Mouse (Mus musculus) neural tube, embryonic 11.5 days (tissue): ENCODE measurements at regions not wholly inside any gene's neighbourhood (a gene's known extent, or its start where the extent isn't known, plus 50 kb on each side); places are given as distances from the start of the nearest gene placed in this dataset.

ENCODE experiments used
- ATAC-seq: fragments of 200-750 bp; cut with Nextera tagmentation; 2 replicates; pipeline ENCODE4 v1.8.0; 2017; ENCODE audit warnings: moderate number of reproducible peaks, mild to moderate bottlenecking, moderate TSS enrichment, moderate library complexity; ENCODE audit not compliant: insufficient read depth, low FRiP score, low TSS enrichment
- DNase-seq: peaks from one replicate; pipeline ENCODE4 v3.0.0-alpha.2; 2015; ENCODE audit warnings: low spot score
- H3K27ac ChIP-seq: fragments of 300-500 bp; sonication (generic); 2 replicates; pipeline ENCODE4 v1.5.1; 2014; ENCODE audit warnings: low read depth, mild to moderate bottlenecking, low read length
- H3K27me3 ChIP-seq: fragments of 300-500 bp; sonication (generic); 2 replicates; pipeline ENCODE4 v1.6.1; 2014; ENCODE audit warnings: mild to moderate bottlenecking, low read length, mixed read lengths; ENCODE audit not compliant: control insufficient read depth, insufficient read depth
- H3K36me3 ChIP-seq: fragments of 300-500 bp; sonication (generic); 2 replicates; pipeline ENCODE4 v1.6.1; 2014; ENCODE audit warnings: mild to moderate bottlenecking, low read length, moderate library complexity, mixed read lengths; ENCODE audit not compliant: control insufficient read depth, insufficient read depth
- H3K4me1 ChIP-seq: fragments of 300-500 bp; sonication (generic); 2 replicates; pipeline ENCODE4 v1.6.1; 2014; ENCODE audit warnings: low read length, mixed read lengths; ENCODE audit not compliant: control insufficient read depth, insufficient read depth
- H3K4me2 ChIP-seq: fragments of 300-500 bp; sonication (generic); 2 replicates; pipeline ENCODE4 v1.6.1; 2014; ENCODE audit warnings: low read depth, mild to moderate bottlenecking, moderate library complexity
- H3K4me3 ChIP-seq: fragments of 300-500 bp; sonication (generic); 2 replicates; pipeline ENCODE4 v1.5.1; 2014; ENCODE audit warnings: low read depth, low read length
- H3K9ac ChIP-seq: fragments of 300-500 bp; sonication (generic); 2 replicates; pipeline ENCODE4 v1.6.1; 2014; ENCODE audit warnings: mild to moderate bottlenecking, low read length
- H3K9me3 ChIP-seq: fragments of 300-500 bp; sonication (generic); 2 replicates; pipeline ENCODE4 v1.6.1; 2016; ENCODE audit warnings: low read length; ENCODE audit not compliant: control insufficient read depth
- WGBS: fragments of 180-500 bp; shearing (Covaris S2); extraction: QIAGEN DNeasy Blood & Tissue Kit; methylation state at CpG from one replicate; pipeline ENCODE4 v1.1.7; 2014; 5-methylcytosine and 5-hydroxymethylcytosine counted together

DNA sequence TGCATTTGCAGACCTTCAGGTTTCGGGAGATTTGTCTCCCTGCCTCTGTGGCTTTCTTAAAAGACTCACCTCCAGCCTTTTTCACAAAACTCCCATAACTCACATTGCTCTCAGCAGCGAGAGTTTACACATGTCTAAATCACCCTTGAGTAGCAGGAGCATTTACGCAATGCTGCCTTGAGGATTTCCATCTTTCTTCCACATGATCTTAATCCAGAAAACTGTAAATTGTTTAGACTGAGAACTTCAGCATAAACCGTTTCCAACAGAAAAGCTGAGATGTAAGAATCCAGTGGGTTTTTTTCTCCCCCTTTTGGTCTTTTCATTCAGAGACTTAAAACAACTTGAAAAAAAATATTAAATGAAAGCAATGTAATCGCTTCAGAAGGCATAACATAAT is 336.5 kb downstream of the Efnb2 start:
- WGBS: 70% methylated on average over 5 of the region's 5 CpGs
- DNase-seq (no peak), ATAC-seq (no peak)
- Histone ChIP-seq H3K9me3 (no peaks in the 10 kb centered on the region), H3K9ac (no peak overlapping the region), H3K27me3 (no peaks in the 10 kb centered on the region), H3K4me1 (peaks cover 9% of the 10 kb centered on the region), H3K36me3 (no peaks in the 10 kb centered on the region), H3K27ac (no peak overlapping the region), H3K4me3 (no peak overlapping the region), H3K4me2 (no peak overlapping the region)

GRCm38 (mm10) chr8:8308253-8308652 is 352.8 kb downstream of the Efnb2 start:
- Histone ChIP-seq H3K4me1 (no peaks in the 10 kb centered on the region), H3K9ac (no peak overlapping the region)

GRCm38 (mm10) chr8:8307487-8307886 is 353.6 kb downstream of the Efnb2 start:
- H3K4me1 ChIP-seq: no peaks in the 10 kb centered on the region
- no peak overlapping the region for H3K4me2 ChIP-seq
- no peaks in the 10 kb centered on the region for H3K27me3 ChIP-seq
- DNase-seq: no peak
- H3K36me3 ChIP-seq: no peaks in the 10 kb centered on the region
- no peak overlapping the region for H3K9ac ChIP-seq
- WGBS: 81% methylated on average over 9 of the region's 9 CpGs
- H3K9me3 ChIP-seq: no peaks in the 10 kb centered on the region
- no peak for ATAC-seq
- no peak overlapping the region for H3K27ac ChIP-seq
- no peak overlapping the region for H3K4me3 ChIP-seq

More at GRCm38 (mm10) chr8:8308253-8308652, 352.8 kb downstream of the Efnb2 start:
- no peaks in the 10 kb centered on the region for H3K9me3 ChIP-seq
- no peak overlapping the region for H3K27ac ChIP-seq
- ATAC-seq (no peak), DNase-seq (no peak)
- 71% methylated on average over 7 of the region's 7 CpGs for WGBS
- H3K4me2 ChIP-seq: no peak overlapping the region
- no peaks in the 10 kb centered on the region for H3K27me3 ChIP-seq
- H3K4me3 ChIP-seq: no peak overlapping the region
- no peaks in the 10 kb centered on the region for H3K36me3 ChIP-seq

DNA sequence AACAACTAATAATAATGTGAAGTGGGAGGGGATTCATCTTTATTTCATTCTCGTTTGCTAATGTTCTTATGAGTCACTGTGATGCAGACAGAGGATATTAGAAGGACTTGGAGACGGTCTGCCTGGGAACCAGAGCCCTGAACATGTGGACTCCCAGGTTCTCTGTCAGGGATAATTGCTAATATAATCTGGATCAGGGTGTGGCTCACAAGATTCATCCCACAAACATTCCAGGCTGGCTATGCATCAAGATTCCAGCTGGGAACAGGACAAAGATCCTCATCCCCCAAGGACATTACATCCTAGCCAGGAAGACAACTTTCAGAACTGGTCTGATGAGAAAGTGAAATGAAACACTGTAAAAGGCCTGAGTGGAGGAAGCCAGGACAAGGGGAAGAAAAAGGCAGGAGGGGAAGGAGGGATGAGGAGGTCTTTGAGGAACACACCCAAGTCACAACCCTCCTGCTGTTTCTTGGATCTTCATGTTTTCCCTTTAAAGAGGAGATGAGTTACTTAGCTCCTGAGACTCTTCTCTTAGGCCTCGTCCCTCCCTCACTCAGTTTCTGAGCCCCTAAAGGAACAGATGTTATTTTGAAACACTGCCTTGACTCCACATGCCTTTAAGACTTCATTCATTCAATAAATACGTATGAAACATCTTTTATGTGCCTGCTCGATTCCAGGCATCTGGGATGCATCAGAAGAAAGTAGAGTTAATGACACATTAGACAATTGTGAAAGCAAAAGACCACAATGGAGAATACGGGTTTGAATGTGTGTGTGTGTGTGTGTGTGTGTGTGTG is 360.9 kb downstream of the Efnb2 start:
- Histone ChIP-seq H3K4me1 (no peaks in the 10 kb centered on the region), H3K27me3 (no peaks in the 10 kb centered on the region), H3K4me2 (no peak overlapping the region), H3K9ac (no peak overlapping the region), H3K4me3 (no peak overlapping the region), H3K36me3 (no peaks in the 10 kb centered on the region), H3K27ac (no peak overlapping the region), H3K9me3 (no peaks in the 10 kb centered on the region)
- DNase-seq: no peak
- ATAC-seq: no peak
- 74% methylated on average over 6 of the region's 6 CpGs for WGBS

DNA sequence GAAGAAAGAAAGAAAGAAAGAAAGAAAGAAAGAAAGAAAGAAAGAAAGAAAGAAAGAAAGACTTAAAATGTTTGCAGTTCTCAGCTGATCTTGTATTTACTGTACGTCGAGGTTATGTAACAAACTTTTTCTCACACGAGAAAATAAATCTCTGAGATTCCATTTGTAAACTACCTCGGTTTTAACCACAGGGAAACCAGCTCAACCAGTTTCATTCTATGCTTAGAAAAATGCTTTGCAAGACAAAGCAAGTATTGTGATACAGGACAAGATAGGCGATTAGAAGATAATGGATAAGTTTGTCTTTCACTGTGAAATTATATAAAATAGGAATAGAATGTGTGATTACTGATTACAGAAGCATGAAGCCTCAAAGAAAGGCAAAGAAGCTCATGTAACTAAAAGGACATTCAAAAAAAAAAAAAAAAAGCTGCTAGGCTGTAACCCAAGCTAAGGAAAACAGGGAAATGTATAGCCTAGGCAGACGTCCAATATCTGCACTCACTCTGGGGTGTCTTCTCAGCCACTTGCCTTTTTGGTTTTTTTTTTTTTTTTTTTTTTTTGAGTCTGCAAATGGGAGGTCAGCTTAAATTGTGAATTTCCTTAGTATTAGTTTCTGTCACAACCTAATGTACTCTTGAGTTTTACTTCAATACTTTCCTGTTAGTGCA is 368.3 kb downstream of the Efnb2 start:
- H3K9me3 ChIP-seq: no peaks in the 10 kb centered on the region
- 69% methylated on average over 6 of the region's 6 CpGs for WGBS
- H3K4me3 ChIP-seq: no peak overlapping the region
- H3K27ac ChIP-seq: no peak overlapping the region
- ATAC-seq: no peak
- H3K27me3 ChIP-seq: no peaks in the 10 kb centered on the region
- no peaks in the 10 kb centered on the region for H3K36me3 ChIP-seq
- no peak for DNase-seq
- H3K9ac ChIP-seq: no peak overlapping the region
- no peak overlapping the region for H3K4me2 ChIP-seq
- H3K4me1 ChIP-seq: no peaks in the 10 kb centered on the region

DNA sequence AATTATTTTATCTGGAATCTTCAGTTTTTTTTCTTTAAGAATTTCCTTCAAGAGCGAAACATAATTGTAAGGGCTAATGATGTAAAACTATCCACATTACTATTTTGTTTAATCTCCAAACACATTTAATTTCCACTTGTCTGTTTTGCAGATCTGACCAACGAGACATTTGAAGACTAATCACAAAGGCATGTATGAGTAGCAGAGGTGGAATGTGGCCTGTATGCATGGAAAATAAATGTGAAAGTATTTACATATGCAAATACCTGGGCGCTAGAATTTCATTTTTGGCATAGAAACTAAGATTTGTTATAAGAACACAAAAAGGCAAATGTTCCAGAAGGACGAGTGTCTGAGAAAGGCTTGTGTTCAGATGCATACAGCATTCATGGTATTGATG is 375.2 kb downstream of the Efnb2 start:
- 84% methylated on average over 4 of the region's 4 CpGs for WGBS
- no peak overlapping the region for H3K4me3 ChIP-seq
- H3K9me3 ChIP-seq: no peaks in the 10 kb centered on the region
- H3K27ac ChIP-seq: no peak overlapping the region
- no peak overlapping the region for H3K9ac ChIP-seq
- H3K4me2 ChIP-seq: no peak overlapping the region
- no peaks in the 10 kb centered on the region for H3K27me3 ChIP-seq
- H3K36me3 ChIP-seq: no peaks in the 10 kb centered on the region
- no peaks in the 10 kb centered on the region for H3K4me1 ChIP-seq
- ATAC-seq (no peak), DNase-seq (no peak)

GRCm38 (mm10) chr8:8274987-8275386 is 386.1 kb downstream of the Efnb2 start:
- H3K4me3 ChIP-seq: no peak overlapping the region
- no peak for DNase-seq
- H3K27me3 ChIP-seq: no peaks in the 10 kb centered on the region
- H3K36me3 ChIP-seq: no peaks in the 10 kb centered on the region
- H3K27ac ChIP-seq: no peak overlapping the region
- no peak overlapping the region for H3K9ac ChIP-seq
- no peak for ATAC-seq
- no peaks in the 10 kb centered on the region for H3K9me3 ChIP-seq
- no peaks in the 10 kb centered on the region for H3K4me1 ChIP-seq
- WGBS: 68% methylated on average over 1 of the region's 1 CpGs
- no peak overlapping the region for H3K4me2 ChIP-seq

DNA sequence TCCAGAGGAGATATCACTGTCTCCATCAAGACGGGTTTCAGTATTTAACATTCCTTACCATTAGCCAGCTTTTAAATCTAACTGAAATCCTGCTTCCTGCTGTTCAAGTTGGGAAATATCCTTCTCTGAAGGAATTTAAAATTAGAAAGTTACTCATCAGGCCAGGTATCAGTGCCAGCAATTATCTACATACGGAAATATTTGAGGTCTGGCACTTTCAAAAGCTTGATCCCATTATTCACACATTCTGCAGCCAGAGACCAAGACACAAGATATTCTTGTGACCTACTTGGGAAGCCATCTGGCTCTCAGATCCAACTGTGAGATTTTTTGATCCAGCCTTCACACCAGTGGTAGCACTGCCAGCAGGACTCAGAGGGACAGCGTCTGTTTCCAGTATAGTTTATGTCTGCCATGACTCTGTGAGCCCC is 386.8 kb downstream of the Efnb2 start:
- Histone ChIP-seq H3K27ac (no peak overlapping the region), H3K4me3 (no peak overlapping the region), H3K36me3 (no peaks in the 10 kb centered on the region), H3K27me3 (no peaks in the 10 kb centered on the region), H3K4me2 (no peak overlapping the region), H3K4me1 (no peaks in the 10 kb centered on the region), H3K9ac (no peak overlapping the region), H3K9me3 (no peaks in the 10 kb centered on the region)
- ATAC-seq (no peak), DNase-seq (no peak)
- WGBS: 72% methylated on average over 3 of the region's 3 CpGs

GRCm38 (mm10) chr8:8258855-8259254 is 402.2 kb downstream of the Efnb2 start:
- 78% methylated on average over 7 of the region's 7 CpGs for WGBS

More at GRCm38 (mm10) chr8:8258855-8259254, 402.2 kb downstream of the Efnb2 start:
- no peaks in the 10 kb centered on the region for H3K4me1 ChIP-seq
- no peaks in the 10 kb centered on the region for H3K27me3 ChIP-seq
- H3K9me3 ChIP-seq: no peaks in the 10 kb centered on the region
- DNase-seq (no peak), ATAC-seq (peak; percentile 22; the same call in 1 of the 2 replicates)
- H3K4me2 ChIP-seq: no peak overlapping the region
- H3K36me3 ChIP-seq: no peaks in the 10 kb centered on the region
- peak overlapping the region; percentile 46; the same call in 1 of the 2 replicates for H3K27ac ChIP-seq
- H3K4me3 ChIP-seq: no peak overlapping the region
- no peak overlapping the region for H3K9ac ChIP-seq
